Mouse (Mus musculus) lung, embryonic 14.5 days (tissue): Measurements from ENCODE around the gene Sars2. TPM values are rescaled to one million over a fixed set of nuclear protein-coding genes. Genes with fewer than 3 reads are reported as not detected.

Experiments
- ATAC-seq: fragments of 200-750 bp; cut with Nextera tagmentation; 2 replicates; pipeline ENCODE4 v1.8.0; 2017; ENCODE audit warnings: mild to moderate bottlenecking, moderate TSS enrichment, moderate library complexity; ENCODE audit not compliant: insufficient read depth
- DNase-seq: peaks from one replicate; pipeline ENCODE4 v3.0.0-alpha.2; 2015
- H3K27ac ChIP-seq: fragments of 300-500 bp; sonication (generic); 2 replicates; pipeline ENCODE4 v1.5.1; 2014; ENCODE audit warnings: low read depth, mild to moderate bottlenecking, moderate library complexity
- H3K27me3 ChIP-seq: fragments of 300-500 bp; sonication (generic); 2 replicates; pipeline ENCODE4 v1.6.1; 2014; ENCODE audit warnings: low read length, control low read depth; ENCODE audit not compliant: insufficient read depth
- H3K36me3 ChIP-seq: fragments of 300-500 bp; sonication (generic); 2 replicates; pipeline ENCODE4 v1.6.1; 2014; ENCODE audit warnings: control low read depth; ENCODE audit not compliant: insufficient read depth
- H3K4me1 ChIP-seq: fragments of 300-500 bp; sonication (generic); 2 replicates; pipeline ENCODE4 v1.6.1; 2014; ENCODE audit warnings: antibody characterized with exemption, control low read depth; ENCODE audit not compliant: insufficient read depth
- H3K4me2 ChIP-seq: fragments of 300-500 bp; sonication (generic); 2 replicates; pipeline ENCODE4 v1.6.1; 2014; ENCODE audit warnings: mild to moderate bottlenecking
- H3K4me3 ChIP-seq: fragments of 300-500 bp; sonication (generic); 2 replicates; pipeline ENCODE4 v1.5.1; 2014; ENCODE audit warnings: low read depth, low read length
- H3K9ac ChIP-seq: fragments of 300-500 bp; sonication (generic); 2 replicates; pipeline ENCODE4 v1.6.1; 2014
- H3K9me3 ChIP-seq: fragments of 300-500 bp; sonication (generic); 2 replicates; pipeline ENCODE4 v1.6.1; 2016; ENCODE audit warnings: low read depth, low read length, control low read depth
- CTCF ChIP-seq: IDR thresholded peaks from 2 replicates; pipeline ENCODE4 v1.5.1; 2016; ENCODE audit warnings: antibody characterized with exemption, low read depth
- WGBS: fragments of 180-500 bp; shearing (Covaris S2); extraction: QIAGEN DNeasy Blood & Tissue Kit; methylation state at CpG from one replicate; pipeline ENCODE4 v1.1.7; 2014; 5-methylcytosine and 5-hydroxymethylcytosine counted together
- polyA plus RNA-seq: library from polyadenylated mRNA; unstranded; fragments of >200 nt; fragmentation: Nextera tagmentation; extraction: Ambion mirVana; gene quantifications from 2 replicates; pipeline ENCODE4 v1.2.1, GENCODE M21; 2014

Gene Sars2
- polyA plus RNA-seq, 1 experiment from 2014 or later = 31.4 TPM

DNA sequence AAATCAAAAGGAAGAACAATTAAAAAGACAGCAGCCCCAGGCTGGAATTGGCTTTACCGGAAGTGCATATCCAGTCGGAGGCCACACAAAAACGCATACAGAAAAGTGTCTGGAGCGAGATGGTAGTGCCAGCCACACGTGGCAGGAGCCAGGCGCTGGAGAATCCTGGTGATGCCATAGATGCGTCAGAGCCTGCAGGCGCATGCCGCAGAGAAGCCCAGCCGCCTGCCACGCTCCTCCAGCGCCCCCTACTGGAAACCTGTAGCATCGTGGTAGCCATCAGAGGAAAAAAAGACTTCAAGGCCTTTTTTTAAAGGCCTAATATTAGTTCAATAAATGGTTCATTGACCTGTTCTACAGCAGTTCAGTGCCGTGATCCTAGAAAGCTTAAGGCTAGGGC, 15.2 kb upstream of the Sars2 start:
- Histone ChIP-seq H3K27me3 (no peaks in the 10 kb centered on the region), H3K4me3 (no peak overlapping the region), H3K4me1 (no peaks in the 10 kb centered on the region), H3K27ac (no peak overlapping the region), H3K9ac (no peak overlapping the region), H3K9me3 (peaks cover 6% of the 10 kb centered on the region), H3K4me2 (0 out of 2 replicates have a peak overlapping the region, but pooled peaks have one; percentile 18), H3K36me3 (peaks cover 2% of the 10 kb centered on the region; the same call in 1 of the 2 replicates)
- TF ChIP-seq CTCF = peak; percentile 94
- DNase-seq (peak; percentile 89), ATAC-seq (peak; percentile 75)
- 8% methylated on average over 14 of the region's 14 CpGs for WGBS

DNA sequence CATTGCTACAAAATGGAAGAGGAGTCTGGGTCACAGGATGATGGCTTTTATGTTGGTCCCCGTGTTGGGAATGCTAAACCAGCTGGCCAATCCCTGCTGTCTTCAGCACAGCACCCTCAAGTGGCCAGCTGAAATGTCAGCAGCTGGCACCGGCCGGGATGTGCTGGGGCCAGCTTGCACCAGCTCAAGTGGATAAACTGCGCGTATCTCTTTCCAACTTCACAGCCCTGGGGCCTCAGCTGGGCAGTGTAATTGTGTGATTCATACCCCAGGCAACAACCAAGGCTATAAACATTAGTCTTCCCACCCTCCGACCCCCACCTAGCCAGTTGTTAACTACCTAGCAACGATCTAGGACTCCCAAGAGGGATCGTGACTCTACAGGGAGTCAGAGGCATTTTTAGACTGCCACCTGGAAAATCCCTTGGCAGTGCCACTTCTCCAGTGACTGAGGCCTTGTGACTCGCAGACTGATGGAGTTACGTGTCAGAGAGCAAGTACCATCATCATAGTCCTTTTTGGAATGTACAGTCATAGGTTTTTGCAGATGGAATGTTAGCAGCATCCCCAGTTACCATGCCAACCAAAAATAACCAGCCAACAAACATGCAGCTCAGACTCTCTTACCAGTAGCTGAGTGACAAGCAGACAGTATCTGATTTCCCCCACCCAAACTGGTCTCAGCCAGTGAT, 14.0 kb upstream of the Sars2 start:
- Histone ChIP-seq H3K4me2 (no peak overlapping the region), H3K9me3 (peaks cover 6% of the 10 kb centered on the region), H3K27me3 (0 out of 2 replicates have a peak, but pooled peaks cover 3% of the 10 kb centered on the region), H3K9ac (no peak overlapping the region), H3K4me1 (no peaks in the 10 kb centered on the region), H3K4me3 (no peak overlapping the region), H3K27ac (no peak overlapping the region), H3K36me3 (peaks cover 2% of the 10 kb centered on the region; the same call in 1 of the 2 replicates)
- DNase-seq (no peak), ATAC-seq (no peak)
- peak; percentile 21; the same call in 1 of the 2 replicates for TF ChIP-seq CTCF
- WGBS = 57% methylated on average over 10 of the region's 10 CpGs

DNA sequence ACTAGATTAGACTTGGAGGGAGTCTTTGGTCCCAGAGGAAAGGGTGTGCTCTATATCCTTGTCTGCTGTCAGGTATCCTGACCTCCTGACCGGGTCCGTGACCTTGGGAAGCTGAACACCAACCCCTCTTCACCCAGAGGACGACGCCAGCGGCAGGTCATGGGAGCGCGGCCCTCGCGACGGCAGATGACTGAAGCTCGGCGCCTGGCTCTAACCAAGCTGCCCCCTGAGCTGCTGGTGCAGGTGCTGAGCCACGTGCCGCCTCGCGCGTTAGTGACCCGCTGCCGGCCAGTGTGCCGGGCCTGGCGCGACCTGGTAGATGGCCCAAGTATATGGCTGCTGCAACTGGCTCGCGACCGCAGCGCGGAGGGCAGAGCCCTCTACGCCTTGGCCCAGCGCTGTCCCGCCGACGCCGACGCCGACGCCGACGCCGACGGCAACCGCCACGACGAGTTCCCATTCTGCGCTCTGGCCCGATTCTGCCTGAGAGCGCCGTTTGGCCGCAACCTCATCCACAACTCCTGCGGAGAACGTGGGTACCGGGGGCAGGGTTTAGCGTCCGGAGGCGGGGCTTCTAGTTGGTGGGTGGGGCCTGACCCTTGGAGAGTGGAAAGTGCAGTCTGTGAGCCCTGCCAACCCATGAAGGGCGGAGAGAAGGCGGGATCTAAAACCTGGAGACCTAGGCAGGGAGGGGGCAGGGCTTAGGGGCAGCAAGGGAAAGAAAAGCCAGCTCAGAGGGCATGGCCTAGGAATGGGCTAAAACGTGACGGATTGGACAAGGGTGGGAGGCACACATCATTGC, 9.2 kb upstream of the Sars2 start:
- 3% methylated on average over 58 of the region's 58 CpGs for WGBS
- H3K9me3 ChIP-seq = peaks cover 6% of the 10 kb centered on the region
- H3K4me3 ChIP-seq = peak overlapping the region; percentile 42
- TF ChIP-seq CTCF = no peak
- peak overlapping the region; percentile 43 for H3K9ac ChIP-seq
- ATAC-seq (peak; percentile 87), DNase-seq (peak; percentile 89)
- H3K36me3 ChIP-seq = peaks cover 11% of the 10 kb centered on the region; the same call in 1 of the 2 replicates
- peak overlapping the region; percentile 77 for H3K4me2 ChIP-seq
- H3K27ac ChIP-seq = no peak overlapping the region
- H3K27me3 ChIP-seq = 0 out of 2 replicates have a peak, but pooled peaks cover 3% of the 10 kb centered on the region
- no peaks in the 10 kb centered on the region for H3K4me1 ChIP-seq

DNA sequence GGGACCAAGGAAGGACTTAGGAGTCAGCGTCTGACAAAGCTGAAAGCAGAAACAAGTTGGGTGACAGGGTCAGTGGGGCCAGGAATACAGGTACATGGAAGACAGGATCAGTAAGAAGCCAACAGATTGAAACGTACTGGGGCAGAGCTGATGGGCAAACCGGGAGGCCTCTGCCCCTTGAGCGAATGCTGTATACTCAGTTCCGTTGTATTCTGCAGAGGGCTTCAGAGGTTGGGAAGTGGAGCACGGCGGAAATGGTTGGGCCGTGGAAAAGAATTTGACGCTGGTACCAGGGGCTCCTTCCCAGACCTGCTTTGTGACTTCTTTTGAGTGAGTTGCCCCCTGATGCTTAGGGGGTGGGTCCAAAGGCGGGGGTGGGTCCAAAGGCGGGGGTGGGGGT, 8.6 kb upstream of the Sars2 start:
- peak overlapping the region; percentile 42 for H3K4me3 ChIP-seq
- 20% methylated on average over 11 of the region's 11 CpGs for WGBS
- peak overlapping the region; percentile 77 for H3K4me2 ChIP-seq
- H3K27ac ChIP-seq = no peak overlapping the region
- no peaks in the 10 kb centered on the region for H3K4me1 ChIP-seq
- 0 out of 2 replicates have a peak, but pooled peaks cover 3% of the 10 kb centered on the region for H3K27me3 ChIP-seq
- ATAC-seq (no peak), DNase-seq (no peak)
- H3K9me3 ChIP-seq = peaks cover 6% of the 10 kb centered on the region
- no peak overlapping the region for H3K9ac ChIP-seq
- peaks cover 17% of the 10 kb centered on the region for H3K36me3 ChIP-seq
- no peak for TF ChIP-seq CTCF

DNA sequence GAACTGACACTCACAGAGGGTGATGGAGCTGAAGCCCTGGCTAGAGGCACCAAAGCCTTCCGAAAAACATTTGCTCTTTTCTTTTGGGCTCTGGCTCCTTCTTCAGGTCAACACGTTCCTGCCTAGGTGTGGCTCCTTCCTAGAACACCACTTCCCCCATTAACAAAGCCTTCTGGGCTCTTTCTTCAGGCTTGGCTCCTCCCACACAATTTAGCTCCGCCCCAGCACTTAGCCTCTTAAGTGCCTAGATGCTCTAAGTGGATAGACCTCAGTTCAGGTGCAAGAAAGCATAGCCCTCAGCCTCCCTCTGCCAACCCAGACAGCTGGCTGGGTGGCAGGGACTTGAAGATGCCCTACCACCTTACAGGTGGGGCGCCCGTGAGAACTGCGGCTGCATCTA, 6.1 kb upstream of the Sars2 start:
- no peak overlapping the region for H3K9ac ChIP-seq
- no peak for TF ChIP-seq CTCF
- H3K4me3 ChIP-seq = no peak overlapping the region
- WGBS = 74% methylated on average over 6 of the region's 6 CpGs
- no peak for DNase-seq
- peaks cover 6% of the 10 kb centered on the region for H3K9me3 ChIP-seq
- H3K4me2 ChIP-seq = no peak overlapping the region
- no peaks in the 10 kb centered on the region for H3K4me1 ChIP-seq
- H3K27ac ChIP-seq = no peak overlapping the region
- peaks cover 35% of the 10 kb centered on the region for H3K36me3 ChIP-seq
- H3K27me3 ChIP-seq = 0 out of 2 replicates have a peak, but pooled peaks cover 3% of the 10 kb centered on the region
- no peak for ATAC-seq

- Histone ChIP-seq H3K9ac (no peak overlapping the region), H3K4me1 (peaks cover 7% of the 10 kb centered on the region; the same call in 1 of the 2 replicates), H3K4me3 (no peak overlapping the region), H3K27me3 (no peaks in the 10 kb centered on the region), H3K36me3 (peaks cover 38% of the 10 kb centered on the region), H3K4me2 (no peak overlapping the region), H3K9me3 (no peaks in the 10 kb centered on the region), H3K27ac (no peak overlapping the region)
- ATAC-seq = no peak
- WGBS = 92% methylated on average over 21 of the region's 21 CpGs
- TF ChIP-seq CTCF = no peak
- DNase-seq = no peak
Measured at GRCm38 (mm10) chr7:28739829-28740228, 2.0 kb upstream of the Sars2 start.

- Histone ChIP-seq H3K27ac (peak overlapping the region; percentile 65; the same call in 1 of the 2 replicates), H3K4me2 (peak overlapping the region; percentile 93), H3K4me3 (peak overlapping the region; percentile 68), H3K9ac (peak overlapping the region; percentile 76), H3K9me3 (no peaks in the 10 kb centered on the region), H3K36me3 (peaks cover 36% of the 10 kb centered on the region), H3K27me3 (no peaks in the 10 kb centered on the region), H3K4me1 (peaks cover 7% of the 10 kb centered on the region; the same call in 1 of the 2 replicates)
- ATAC-seq (no peak), DNase-seq (no peak)
- 27% methylated on average over 9 of the region's 9 CpGs for WGBS
- TF ChIP-seq CTCF = no peak
Measured at GRCm38 (mm10) chr7:28740949-28741348, 843 bp upstream of the Sars2 start.
